Mouse (Mus musculus): ENCODE data around the gene Rnf207. TPM values are rescaled to one million over a fixed set of nuclear protein-coding genes. Genes with fewer than 3 reads are reported as not detected.

The Rnf207 gene
- total RNA-seq (2022), result 10 to 100 TPM; 11.3 to 16.5 (median 13.8) TPM

DNA sequence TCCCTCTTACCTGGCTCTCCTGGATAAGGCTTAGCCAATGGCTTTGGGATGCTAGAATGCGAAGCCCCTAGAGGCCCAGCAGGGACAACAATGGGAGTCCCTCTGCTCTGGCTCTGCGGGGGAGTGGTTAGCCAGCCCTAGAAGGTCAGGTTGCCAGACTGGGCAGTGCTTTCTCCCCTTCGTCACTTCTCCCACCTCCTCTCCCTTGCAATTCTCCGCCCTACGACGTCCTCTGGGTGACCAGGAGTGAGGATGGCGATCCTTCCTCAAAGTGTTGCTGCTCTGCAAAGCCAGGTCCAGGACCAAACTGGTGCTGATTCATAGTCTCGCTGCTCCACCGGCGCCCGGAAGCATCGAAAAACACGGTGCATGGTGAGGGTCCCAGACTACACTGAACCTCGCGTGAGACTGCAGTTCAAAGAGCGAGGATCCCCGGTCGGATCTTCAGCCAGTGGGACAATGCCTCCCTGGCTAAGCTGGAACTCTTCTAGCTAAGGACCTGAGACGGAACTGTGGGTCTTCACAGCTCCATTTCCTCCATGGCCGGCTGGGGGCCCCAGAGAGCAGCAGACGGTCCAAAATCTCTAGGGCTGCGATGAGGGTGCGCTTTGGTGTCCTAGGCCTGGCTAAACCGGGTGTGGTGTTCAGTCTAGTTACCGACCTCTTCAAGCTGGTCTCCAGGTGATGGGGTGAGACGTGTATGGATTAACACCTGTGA is at the start of gene Rnf207:
Gene Rnf207 (minus strand): TSS at position 477 of the 718 bp plus-strand sequence.
- DNase-seq (ENCODE audit: low spot score in 2 of 2), result no peak

DNA sequence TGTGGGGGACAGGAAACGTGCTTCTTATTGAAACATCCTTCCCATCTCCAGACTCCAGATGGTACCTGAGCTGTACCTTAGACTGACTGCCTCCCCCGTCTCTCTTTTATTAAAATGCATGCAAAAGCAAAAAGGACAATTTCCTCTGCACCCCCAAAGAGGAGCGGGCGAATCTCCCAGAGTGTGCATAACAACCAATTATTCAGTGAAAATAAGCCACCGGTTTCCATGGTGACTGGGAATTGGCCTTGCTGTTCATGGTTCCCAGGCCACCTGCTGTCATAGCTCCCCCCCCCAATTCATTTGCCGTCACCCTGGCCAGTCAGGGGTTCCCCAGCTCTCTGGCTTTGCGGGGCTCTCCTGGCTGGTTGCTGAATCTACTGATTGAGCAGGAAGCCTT is 46.4 kb upstream of the Rnf207 start:
- DNase-seq (ENCODE audit: low spot score in 2 of 2), result no peak

DNA sequence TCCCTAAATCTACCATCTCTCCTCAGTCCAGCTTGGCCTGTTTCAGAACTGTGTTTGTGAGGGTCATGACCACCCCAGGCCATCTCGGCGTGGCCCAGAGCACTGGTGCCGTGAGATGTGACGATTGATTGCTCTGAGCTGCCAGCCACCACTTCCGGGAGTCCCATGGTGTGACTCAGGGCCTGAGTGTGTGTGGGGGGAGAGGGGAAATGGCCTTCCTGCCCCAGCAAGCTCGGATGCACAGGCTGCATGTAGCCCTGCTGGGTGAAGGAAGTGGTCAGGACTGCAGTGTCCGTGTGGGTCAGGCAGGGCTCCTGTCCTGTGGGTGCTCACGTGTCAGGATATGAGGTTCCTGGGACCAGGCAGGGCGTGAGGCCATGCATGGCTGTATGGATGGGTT is 43.4 kb upstream of the Rnf207 start:
- DNase-seq (ENCODE audit: low spot score in 2 of 2), result no peak

DNA sequence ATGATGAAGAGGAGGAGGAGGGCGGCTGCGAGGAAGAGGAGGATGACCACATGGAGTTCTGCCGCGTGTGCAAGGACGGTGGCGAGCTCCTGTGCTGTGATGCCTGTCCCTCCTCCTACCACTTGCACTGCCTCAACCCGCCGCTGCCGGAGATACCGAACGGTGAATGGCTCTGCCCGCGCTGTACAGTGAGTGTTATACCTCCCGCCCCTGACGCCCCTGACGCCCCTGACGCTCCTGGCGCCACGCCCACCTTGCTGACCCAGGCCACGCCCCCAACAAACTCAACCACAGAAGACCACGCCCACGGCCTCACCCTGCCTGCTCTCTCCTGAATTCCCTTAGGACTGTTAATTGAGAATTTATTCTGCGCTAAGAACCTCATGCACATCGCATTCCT is 42.1 kb upstream of the Rnf207 start:
- DNase-seq (ENCODE audit: low spot score in 2 of 2), result no peak

DNA sequence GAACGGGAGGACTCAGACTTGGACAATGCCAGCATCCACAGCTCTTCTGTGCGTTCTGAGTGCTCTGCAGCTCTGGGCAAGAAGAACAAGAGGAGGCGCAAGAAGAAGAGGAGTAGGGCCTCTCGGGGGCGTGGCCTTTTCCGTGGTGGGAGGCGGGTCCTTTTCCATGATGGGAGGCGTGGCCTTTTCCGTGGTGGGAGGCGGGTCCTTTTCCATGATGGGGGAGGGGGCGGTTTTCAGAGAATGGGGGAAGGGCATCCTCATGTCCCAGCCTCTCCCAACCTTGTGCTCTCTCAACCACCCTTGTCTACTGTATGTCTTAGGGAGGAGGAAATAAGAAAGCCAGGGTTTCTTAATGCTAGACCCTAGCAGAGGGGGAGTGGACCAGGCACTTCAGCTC is 40.9 kb upstream of the Rnf207 start:
- DNase-seq (ENCODE audit: low spot score in 2 of 2), result no peak

DNA sequence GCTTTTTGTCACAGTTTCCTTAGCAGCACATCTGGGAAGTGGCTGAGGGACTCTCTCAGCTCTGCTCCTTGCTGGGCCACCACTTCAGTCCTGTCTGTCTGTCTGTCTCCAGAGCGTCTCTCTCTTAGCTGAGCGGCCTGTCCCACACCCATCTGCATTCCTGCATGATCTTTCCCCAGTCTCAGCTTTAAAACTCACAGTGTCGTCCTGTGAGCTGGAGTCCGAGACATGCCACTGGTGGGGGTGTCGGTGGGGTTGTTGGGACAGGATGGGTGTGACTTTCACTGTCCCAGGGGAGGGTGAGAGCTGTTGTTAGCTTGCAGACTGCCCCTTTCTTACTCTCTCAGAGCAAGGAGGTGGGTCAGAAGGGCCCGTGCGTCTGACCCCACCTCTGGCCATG is 36.9 kb upstream of the Rnf207 start:
- no peak for DNase-seq (ENCODE audit: low spot score in 2 of 2)

DNA sequence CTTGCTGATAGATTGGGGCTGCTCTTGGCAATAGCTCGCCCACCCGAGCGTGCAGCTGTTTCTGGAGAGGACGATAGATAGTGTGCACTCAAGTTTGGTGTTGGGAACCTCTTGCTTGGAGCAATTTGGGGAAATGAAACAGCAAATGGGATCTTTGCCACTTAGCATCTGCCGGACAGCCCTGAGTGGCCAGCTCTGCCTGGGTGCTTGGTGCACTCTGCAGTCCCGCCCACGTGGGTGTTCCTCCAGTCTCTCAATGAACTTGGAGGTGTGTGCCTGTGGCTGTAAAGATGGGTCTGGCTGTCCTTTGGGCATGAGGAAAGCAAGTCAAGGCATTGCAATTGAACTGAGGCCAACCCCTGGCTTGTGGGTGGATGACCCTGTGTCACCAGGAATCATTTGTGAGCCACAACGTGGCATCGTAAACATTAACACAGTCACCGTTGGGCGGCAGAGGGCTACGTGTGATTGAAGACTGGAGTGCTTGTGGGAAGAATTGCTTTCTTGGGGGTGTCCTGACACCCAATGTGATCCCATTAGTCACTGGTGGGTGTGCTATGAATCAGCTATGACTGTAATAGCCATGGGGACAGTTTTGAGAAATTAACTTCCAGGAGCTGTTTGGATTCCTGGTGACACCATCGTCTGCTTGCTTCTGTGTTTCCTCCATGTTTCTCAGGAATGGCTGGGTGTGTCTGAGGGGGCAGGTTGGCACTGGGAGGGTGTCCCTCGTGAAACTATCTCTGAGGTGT is 35.3 kb upstream of the Rnf207 start:
- DNase-seq (ENCODE audit: low spot score in 2 of 2), result no peak

DNA sequence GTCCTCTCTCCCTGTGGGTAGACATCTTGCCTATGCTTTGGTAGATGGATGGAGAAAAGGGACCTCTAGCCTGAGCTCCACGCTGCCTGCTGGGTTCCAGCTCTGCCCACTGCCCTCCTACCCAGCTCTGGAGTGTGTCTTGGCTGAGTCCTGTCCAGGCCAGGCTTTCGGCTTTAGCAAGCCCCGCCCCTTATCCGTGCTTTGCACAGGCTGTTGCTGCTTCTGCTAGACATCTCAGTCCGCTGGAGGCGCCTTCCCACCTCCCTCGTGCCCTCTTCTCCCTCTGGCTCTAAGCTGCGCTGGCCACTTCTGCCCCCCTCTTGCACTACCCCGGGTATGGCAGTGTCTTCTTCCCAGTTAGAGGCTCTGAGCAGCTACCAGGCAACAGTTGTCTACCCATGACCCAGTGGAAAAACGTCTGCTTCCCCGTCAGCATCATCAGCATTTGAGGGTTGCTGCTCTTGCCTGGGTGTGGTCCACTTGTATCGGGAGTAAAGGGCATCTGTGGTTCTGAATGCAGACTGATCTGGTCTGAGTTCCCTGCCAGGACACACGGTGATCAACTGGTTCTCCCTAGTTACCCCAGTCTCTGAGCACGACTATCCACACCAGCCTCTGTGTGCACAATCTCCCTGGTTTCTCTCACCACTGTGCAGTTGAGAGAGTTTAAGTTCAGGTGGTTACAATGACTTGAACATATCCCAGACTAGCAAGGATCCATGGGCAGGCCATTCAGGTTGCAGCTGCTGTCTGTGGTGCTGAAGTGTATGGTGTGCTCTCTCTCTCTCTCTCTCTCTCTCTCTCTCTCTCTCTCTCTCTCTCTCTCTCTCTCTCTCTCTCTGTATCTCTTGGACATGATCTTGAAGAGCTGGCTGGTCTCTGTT is 32.9 kb upstream of the Rnf207 start:
- no peak for DNase-seq (ENCODE audit: low spot score in 2 of 2)

DNA sequence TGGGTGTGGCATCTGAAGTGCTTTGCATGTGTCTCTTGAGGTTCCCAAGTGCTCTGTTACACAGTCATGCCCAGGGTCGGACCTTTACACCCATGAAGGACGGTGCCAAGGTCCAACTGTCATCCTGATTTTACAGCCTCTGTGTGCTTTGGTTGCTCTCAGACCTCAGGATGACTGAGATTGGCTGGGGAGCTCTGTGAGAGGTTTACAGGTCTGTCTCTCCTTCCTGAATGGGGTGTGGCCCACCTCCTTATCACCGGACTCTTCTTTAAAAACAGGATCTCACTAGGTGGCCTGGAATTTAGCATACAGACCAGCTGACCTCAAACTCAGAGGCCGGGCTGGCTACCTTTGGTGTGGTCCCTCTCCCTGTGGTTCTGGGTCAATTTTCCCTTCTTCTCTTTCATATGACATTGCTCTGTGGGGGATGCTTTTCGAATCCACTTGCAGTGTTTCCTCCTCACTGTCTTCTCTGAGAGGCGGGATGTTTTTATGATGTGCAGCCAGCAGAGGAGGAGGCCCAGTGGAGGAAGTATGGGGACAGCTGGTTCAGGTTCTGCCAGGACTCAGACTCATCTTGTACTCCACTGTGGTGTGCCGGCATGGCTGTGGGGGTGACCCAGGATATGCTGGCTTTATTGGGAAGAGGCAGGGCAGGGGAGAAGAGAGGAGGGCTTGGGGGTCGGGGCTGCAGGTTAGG is 32.1 kb upstream of the Rnf207 start:
- no peak for DNase-seq (ENCODE audit: low spot score in 2 of 2)

DNA sequence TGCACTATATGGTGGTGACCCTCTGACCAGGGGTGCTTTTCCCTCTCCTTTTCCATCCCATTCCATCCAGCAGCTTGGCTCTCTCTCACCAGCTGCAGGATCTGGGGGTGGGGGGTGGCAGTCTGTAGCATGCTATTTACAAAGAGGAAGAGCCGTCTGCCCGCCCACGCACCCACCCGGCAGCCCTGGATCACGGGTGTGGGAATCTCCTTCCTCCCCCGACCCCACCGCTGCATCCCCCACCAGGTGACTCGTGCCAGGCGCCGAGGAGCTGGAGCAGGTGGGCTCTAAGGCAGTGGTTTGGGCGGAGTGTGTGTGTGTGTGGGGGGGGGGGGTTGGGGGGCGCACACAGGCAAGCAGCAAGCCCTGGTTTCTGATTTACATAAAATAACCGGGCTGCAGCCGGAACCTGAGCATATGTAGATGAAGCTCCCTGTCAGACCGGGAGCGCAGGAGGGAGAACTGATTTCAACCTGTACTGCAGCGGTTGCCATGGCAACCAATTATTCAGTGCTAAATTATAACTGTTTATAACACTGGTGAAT is 31.1 kb upstream of the Rnf207 start:
- peak; percentile 69 to 72 for DNase-seq (ENCODE audit: low spot score in 2 of 2)

DNA sequence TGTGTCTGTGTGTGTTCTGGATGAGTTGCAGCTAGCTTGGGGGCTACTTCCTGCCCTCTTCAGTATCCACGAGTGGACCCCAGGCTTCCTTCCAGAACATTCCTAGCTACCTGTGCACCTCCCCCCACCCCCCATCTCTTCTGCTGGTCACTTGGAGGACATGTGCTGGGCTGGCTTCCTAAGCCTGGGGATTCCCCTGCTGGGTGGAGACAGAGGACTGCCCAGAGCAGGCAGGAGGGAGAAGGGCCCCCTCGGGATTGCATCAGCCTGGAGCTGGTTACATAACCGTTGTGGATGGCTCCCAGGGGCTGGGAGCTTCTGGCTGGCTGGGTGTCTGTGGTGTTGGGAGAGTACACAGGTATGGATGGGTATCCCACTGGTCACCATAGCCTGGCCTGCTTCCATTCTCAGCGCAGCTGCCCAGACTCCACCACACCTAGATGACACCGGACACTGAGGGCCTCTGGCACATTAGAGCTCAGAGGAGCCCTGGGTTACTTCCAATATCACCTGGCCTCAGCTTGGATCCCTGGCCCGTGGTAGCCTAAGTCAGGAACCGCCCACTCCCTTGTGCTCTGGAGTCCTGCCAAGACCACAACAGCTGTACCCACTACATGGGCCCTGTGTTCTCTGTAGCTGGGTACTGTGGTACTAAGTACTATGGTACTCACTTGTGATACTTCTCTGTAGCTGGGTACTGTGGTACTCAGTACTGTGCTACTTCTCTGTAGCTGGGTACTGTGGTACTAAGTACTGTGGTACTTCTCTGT is 26.5 kb upstream of the Rnf207 start:
- peak in 1 of 2 experiments; percentile 59 for DNase-seq (ENCODE audit: low spot score in 2 of 2)

DNA sequence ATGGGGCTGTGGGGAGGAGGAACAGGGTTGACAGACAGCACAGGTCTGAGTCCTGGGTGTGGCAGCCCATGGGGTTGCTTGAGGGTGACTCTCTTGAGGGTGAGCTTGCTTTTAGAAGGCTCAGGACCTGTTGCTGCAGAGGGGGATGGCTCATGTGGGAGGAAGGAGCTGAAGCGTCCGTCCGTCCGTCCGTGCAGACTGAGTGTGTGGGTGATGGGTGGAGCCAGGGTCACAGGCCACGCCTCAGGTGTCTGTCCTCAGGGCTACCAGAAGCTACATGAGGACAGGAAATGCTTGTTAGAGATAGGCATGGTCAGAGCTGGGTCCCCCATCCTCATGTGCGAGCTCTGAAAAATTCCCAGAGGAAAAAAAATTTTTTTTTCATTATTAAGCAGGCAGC is 25.9 kb upstream of the Rnf207 start:
- no peak for DNase-seq (ENCODE audit: low spot score in 2 of 2)

DNA sequence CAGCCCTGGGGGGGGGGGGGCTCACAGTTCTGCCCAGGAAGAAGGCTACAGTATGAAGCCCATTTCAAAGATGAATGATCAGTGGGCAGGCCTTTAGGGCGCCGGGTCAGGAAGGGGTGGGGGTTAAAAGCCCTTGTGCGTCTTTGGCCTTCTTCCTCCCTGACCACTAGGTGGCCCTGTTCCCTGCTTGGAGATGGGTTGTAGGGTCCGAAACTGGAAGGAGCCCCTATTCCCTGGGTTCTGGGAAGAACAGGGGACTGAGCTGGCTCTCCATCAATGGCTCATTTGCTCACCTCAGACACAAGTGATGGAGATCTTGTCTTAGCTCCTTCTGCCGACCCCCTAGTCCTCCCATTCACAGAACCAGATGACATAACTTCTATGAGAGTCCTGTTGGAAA is 24.5 kb upstream of the Rnf207 start:
- DNase-seq (ENCODE audit: low spot score in 2 of 2), result no peak

DNA sequence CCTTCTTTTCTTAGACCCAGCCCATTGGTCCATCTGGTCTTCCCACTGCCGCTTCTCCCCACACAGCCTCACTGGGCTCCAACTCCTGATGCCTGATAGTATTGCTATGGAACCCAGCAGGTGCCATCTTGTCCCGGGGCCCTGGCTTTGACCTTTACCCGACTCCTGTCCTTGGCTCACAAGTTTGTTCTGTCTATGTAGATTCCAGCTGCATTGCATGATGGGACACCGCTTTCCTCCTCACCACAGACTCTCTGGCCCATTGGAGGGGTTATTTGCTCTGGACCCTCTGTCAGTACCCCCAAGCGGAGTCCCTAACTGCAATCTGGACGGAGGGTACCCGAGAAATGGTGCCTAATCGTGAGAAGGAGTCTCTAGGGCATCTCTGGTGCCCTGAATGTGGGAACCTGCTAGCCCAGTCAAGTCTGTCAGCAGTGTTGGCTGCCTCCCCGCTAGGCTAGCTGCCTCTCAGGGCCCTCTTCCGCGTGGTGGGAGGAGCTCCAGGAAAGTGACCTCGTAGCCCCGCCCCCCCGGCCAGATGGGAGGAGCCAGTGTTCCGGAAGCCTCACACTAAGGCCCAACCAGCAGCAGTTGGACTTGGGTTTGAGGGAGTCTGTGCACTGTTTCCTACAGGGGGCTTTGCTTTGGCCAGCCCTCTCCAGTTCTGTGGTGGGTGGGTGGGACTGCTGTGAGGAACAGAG is 21.9 kb upstream of the Rnf207 start:
- no peak for DNase-seq (ENCODE audit: low spot score in 2 of 2)

DNA sequence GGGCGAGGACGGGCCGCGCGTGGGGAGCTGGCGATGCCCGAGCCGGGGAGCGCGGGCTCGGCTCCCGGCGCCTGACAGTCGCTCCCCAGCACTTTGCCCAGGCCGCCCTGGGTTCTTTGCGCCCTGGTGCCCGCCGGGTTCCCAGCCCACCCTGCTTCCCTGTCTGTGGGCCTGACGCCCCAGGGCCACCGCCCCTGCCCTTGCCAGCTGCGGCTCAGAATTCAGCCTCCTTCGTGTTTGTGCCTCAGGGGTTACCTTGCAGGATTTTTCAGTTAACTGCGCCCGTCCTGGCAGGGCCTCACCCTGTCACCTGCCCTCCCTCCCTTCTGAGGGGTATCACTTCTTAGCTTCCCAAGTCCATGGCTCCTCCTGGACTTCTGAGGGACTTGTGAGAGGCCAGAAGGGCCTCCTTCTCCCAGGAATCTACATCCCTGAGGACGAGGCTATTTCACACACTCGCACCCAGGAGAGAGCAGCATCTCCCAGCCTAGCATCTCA is 20.5 kb upstream of the Rnf207 start:
- no peak for DNase-seq (ENCODE audit: low spot score in 2 of 2)

DNA sequence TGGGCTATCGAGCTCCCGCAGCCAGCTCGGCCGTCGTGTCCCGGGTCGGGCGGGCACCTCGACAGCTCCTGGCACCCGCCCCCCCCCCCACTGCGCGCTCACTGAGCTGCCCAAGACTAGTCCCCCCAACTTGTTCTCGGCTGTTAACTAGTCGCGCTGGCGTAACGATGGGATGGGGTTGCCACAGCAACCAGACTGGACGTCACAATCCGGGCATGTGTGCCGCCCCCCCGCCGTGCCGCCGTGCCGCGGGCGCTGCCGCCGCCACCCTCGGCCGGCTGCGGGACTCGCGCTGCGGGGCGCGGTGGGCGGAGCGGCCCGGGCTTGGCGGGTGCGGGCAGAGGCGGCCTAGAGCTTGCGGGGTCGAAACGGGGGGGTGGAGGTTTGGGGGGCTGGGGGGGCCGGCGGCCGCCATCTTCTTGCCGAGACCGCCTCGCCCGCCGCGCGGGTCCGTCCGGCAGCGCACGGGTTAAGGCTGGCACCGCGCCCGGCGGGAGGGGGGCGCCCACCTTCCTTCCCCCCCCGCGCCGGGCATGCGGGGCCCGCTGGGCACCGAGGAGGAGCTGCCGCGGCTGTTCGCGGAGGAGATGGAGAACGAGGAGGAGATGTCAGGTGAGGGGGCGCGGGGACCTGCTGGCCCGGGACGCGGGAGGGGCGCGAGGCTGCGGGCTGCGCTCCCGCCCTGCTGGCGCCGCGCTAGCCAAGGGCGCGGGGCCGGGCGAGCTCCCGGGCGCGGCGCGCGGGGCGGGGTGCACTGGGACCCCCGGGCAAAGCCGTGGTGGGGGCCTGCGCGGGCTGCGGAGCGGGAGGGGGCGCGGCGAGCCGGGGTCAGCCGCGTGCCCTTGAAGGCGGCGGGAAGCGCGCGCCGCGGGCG is 19.9 kb upstream of the Rnf207 start, which contains the start of gene Chd5:
Gene Chd5 (plus strand): TSS at position 233 of the 874 bp plus-strand sequence.
- DNase-seq (ENCODE audit: low spot score in 2 of 2), result peak in 1 of 2 experiments; percentile 50

DNA sequence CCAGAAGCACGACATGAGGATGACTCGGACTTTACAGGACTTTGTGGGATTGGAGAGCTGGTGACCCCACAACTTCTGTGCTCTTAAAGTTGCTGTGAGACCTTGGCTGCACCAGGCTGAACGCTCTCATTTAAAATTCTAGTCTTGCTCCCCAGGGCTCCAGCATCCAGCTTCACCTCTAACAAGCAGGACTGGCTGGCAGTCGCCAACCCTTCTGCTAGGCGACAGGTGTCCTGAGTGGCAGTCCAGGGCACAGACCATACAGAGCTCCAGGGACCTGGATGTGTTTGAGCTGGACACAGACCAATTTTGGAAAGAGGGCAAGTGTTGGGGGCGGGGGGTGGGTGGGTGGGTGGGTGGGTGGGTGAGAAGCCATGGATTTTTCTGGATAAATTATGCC is 19.0 kb upstream of the Rnf207 start:
- DNase-seq (ENCODE audit: low spot score in 2 of 2), result no peak

DNA sequence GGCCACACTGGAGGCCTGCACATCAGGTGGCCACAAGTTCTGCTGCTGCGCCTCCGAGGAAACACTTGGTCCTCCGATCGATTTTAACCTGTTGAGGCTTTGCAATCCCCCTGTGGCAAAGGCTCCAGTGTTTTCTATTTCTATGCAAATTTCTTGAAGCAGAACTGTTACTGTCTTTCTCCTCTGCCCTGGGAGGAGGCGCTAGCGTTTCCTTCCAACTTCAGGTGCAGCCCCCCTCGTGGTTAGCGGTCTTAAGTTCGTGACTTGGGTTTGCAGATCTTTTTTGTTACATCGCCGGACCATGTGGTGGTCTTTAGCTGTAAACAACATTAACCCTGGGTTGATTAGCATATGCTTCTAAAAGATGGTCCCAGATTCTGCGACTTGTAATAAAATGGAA is 14.8 kb upstream of the Rnf207 start:
- no peak for DNase-seq (ENCODE audit: low spot score in 2 of 2)

Measured in layer of hippocampus, adult 8-10 months (tissue).